In genomic region chr10:69005199-69005872, GRCm38 (mm10) we compare ENCODE assay signal across 7 mouse cellular contexts.
DNase-seq lines count a peak whose midpoint lies in the region; ATAC-seq and TF ChIP-seq lines count a peak whose summit lies in the region.

No protein-coding gene starts in this region.

- no peaks in the 10 kb centered on the region for H3K27me3 ChIP-seq in ES-Bruce4 (ENCODE audit: control insufficient read depth, insufficient read depth, low read length, poor library complexity, severe bottlenecking)
- H3K27me3 ChIP-seq in midbrain, embryonic 14.5 days (ENCODE audit: control insufficient read depth, insufficient read depth, low read length), result no peaks in the 10 kb centered on the region

- peak; percentile 82 for TF ChIP-seq CTCF in ES-Bruce4 (IDR thresholded peaks at IDR 0.05; ENCODE audit: low read depth, low read length)
- peak; percentile 95 for TF ChIP-seq CTCF in cortical plate, adult 2 months (IDR thresholded peaks at IDR 0.05; ENCODE audit: extremely low read depth, insufficient read depth, low read length)

- DNase-seq in WW6 (ENCODE audit: low read depth, low spot score), result peak; percentile 16
- DNase-seq in left cerebral cortex, adult 11 months (ENCODE audit: low spot score), result peak; percentile 59
- DNase-seq in midbrain, embryonic 14.5 days, result peak; percentile 89
- peak; percentile 51 to 85 for DNase-seq in spleen, postnatal 4 days (ENCODE audit: low spot score in 2 of 2)

- no peak overlapping the region for H3K27ac ChIP-seq in ES-Bruce4 (ENCODE audit: insufficient read depth, low read length)
- H3K27ac ChIP-seq in cortical plate, adult 2 months (ENCODE audit: insufficient read depth, low read length), result no peak overlapping the region
- H3K27ac ChIP-seq in midbrain, embryonic 14.5 days (replicated peaks; ENCODE audit: low read depth, low read length), result no peak overlapping the region

- H3K9ac ChIP-seq in ES-Bruce4 (ENCODE audit: low read depth, poor library complexity, severe bottlenecking), result no peak overlapping the region
- no peak overlapping the region for H3K9ac ChIP-seq in midbrain, embryonic 14.5 days (replicated peaks; ENCODE audit: low read length)

- H3K36me3 ChIP-seq in ES-Bruce4 (ENCODE audit: control insufficient read depth, insufficient read depth, low read length, poor library complexity, severe bottlenecking), result no peaks in the 10 kb centered on the region
- H3K36me3 ChIP-seq in midbrain, embryonic 14.5 days (ENCODE audit: control insufficient read depth, insufficient read depth, low read length), result no peaks in the 10 kb centered on the region

- H3K4me2 ChIP-seq in midbrain, embryonic 14.5 days (ENCODE audit: low read length), result no peak overlapping the region

- TF ChIP-seq POLR2A in ES-Bruce4 (IDR thresholded peaks at IDR 0.05; ENCODE audit: insufficient read depth, low read length), result no peak
- TF ChIP-seq POLR2A in cortical plate, adult 2 months (IDR thresholded peaks at IDR 0.05; ENCODE audit: extremely low read depth, insufficient read depth, low read length), result no peak

- ATAC-seq in granulocyte monocyte progenitor cell, adult 5-6 weeks (replicated peaks; ENCODE audit: poor library complexity, severe bottlenecking), result peak; percentile 63
- ATAC-seq in midbrain, embryonic 14.5 days (ENCODE audit: low FRiP score, low TSS enrichment), result no peak

- no peak overlapping the region for H3K4me3 ChIP-seq in ES-Bruce4 (ENCODE audit: low read depth, low read length)
- H3K4me3 ChIP-seq in cortical plate, adult 2 months (ENCODE audit: insufficient read depth, low read length), result no peak overlapping the region
- no peak overlapping the region for H3K4me3 ChIP-seq in midbrain, embryonic 14.5 days (replicated peaks; ENCODE audit: low read depth, low read length)

- 54% methylated on average over 9 of the region's 9 CpGs for WGBS in midbrain, embryonic 14.5 days

- H3K4me1 ChIP-seq in ES-Bruce4 (ENCODE audit: control insufficient read depth, insufficient read depth, low read length), result no peaks in the 10 kb centered on the region
- H3K4me1 ChIP-seq in cortical plate, adult 2 months (ENCODE audit: control insufficient read depth, insufficient read depth, low read length), result no peaks in the 10 kb centered on the region
- no peaks in the 10 kb centered on the region for H3K4me1 ChIP-seq in midbrain, embryonic 14.5 days (ENCODE audit: control insufficient read depth, insufficient read depth, low read length)

- peak; percentile 79; the same call in 1 of the 2 replicates for TF ChIP-seq EP300 in ES-Bruce4 (IDR thresholded peaks at IDR 0.05; ENCODE audit: insufficient read depth, low read depth, low read length)

- peaks cover 4% of the 10 kb centered on the region; the same call in 1 of the 2 replicates for H3K9me3 ChIP-seq in ES-Bruce4 (replicated peaks; ENCODE audit: control insufficient read depth, insufficient read depth, low read length, poor library complexity, severe bottlenecking)
- H3K9me3 ChIP-seq in midbrain, embryonic 14.5 days (ENCODE audit: control insufficient read depth, low read length), result no peaks in the 10 kb centered on the region

Comparison
In these comparisons a context has a peak if more than half of its experiments do, and no peak if none do; other contexts are left out.
1. DNase-seq: peak in every context shown above with its lines; median percentile 89 in midbrain, embryonic 14.5 days; 68 in spleen, postnatal 4 days; 59 in left cerebral cortex, adult 11 months; 16 in WW6.